Mouse (Mus musculus) 3134 (cell line): ENCODE measurements around the gene Dgkd.

Experiments
- DNase-seq: peaks from one replicate; pipeline ENCODE4 v3.0.0-alpha.2; 2011; ENCODE audit warnings: low spot score; ENCODE audit not compliant: insufficient read length; ENCODE audit errors: extremely low read depth

Dgkd gene

DNA sequence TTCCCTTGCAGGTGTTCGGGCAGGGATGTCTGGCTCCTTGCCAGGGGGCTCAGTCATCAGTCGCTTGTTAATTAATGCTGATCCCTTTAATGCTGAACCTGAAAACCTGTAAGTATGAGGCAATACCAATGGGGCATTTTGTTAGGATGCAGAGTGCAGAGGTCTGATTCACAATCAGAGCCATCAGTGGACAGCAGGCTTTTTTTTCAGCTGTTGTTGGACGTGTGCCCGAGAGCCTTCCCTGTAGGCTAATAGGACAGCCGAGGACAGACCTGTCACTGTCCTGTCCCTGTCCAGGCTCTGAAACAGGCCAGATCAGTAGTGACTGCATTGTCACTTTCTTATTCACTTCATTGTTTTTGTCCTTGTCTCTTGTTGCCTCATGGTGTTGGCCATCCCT is 76.6 kb downstream of the Dgkd start:
- no peak for DNase-seq

- no peak for DNase-seq
These were observed 80.0 kb downstream of the Dgkd start for GRCm38 (mm10) chr1:87933051-87933450.

DNA sequence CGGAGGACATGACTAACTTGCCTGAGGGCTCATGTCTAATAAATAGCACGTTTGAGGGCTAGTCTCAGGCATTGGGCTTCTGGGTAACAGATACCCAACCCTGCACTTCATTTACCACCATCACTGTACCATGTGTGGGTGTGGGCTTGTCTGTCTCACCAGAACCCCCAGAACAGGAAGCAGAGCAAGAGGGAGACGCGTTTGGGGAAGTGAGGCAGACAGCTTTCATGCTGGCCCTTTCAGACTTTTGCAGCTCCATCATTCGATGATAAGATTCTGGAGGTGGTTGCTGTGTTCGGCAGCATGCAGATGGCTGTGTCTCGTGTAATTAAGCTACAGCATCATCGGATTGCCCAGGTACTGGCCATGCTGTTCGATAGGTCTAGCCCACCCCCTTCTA is 82.0 kb downstream of the Dgkd start:
- DNase-seq, result no peak

- no peak for DNase-seq
These were observed 82.5 kb downstream of the Dgkd start for GRCm38 (mm10) chr1:87935546-87935945.

- no peak for DNase-seq
These were observed 83.0 kb downstream of the Dgkd start for GRCm38 (mm10) chr1:87936075-87936474.

DNA sequence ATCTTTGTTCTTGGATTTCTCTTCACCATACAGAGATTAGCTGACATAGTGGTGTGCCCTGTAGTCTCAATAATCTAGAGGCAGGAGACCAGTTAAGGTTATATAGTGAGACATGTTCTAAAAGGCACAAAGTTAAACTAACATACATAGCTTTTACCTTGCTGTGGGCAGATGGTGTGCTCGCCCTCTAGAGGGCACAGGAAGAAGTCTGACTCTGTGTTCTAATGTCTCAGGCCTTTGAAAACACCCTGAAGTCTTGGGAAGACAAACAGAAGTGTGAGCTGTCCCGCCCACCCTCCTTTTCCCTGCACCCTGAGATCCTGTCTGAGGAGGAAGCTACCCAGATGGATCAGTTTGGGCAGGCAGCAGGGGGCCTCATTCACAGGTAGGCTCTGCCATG is 83.4 kb downstream of the Dgkd start:
- no peak for DNase-seq

- DNase-seq, result no peak
These were observed 88.7 kb downstream of the Dgkd start for GRCm38 (mm10) chr1:87941765-87942164.

- DNase-seq, result no peak
These were observed 94.6 kb downstream of the Dgkd start for GRCm38 (mm10) chr1:87947681-87948091.

DNA sequence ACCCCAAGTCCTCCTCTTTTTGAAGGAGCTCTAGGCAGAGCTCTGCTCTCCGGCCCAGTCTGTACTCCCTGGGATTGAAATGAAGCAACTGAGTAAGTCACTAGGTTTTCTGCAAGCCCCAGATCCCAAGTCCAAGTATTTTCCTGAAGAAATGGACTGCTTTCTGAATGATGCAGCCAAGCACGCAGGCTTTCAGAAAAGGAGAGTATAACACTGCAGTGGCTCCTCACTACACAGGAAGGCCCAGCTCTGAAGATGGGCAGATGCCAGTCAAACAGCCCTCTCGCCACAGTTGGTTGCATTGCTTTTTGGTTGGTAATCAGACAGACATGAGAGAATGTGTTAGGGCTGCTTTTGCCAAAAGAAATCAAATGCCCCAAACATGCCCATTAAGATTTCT is 98.6 kb downstream of the Dgkd start:
- DNase-seq, result no peak

DNA sequence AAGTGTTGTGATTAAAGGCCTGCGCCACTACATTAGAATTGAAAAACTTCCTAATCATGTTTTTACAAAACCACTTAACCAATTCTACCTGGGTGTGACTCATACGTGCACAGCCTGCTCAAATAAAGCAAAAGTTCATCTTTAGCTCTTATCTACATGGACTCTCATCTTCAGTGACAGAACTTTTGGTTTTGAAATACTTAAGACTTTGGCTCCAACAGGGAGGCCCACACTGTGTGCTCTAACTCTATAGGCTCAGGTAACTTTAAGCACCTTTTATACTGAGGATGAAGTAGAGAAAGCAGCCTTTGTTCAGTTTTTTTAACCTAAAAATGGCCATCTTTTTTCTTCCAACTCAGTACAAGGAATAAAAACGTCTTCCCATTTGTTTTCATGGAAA is 100.0 kb downstream of the Dgkd start:
- no peak for DNase-seq

GRCm38 (mm10) chr1:87958931-87959330 is 105.8 kb downstream of the Dgkd start:
- no peak for DNase-seq

- no peak for DNase-seq
These were observed 106.4 kb downstream of the Dgkd start for GRCm38 (mm10) chr1:87959532-87959931.

DNA sequence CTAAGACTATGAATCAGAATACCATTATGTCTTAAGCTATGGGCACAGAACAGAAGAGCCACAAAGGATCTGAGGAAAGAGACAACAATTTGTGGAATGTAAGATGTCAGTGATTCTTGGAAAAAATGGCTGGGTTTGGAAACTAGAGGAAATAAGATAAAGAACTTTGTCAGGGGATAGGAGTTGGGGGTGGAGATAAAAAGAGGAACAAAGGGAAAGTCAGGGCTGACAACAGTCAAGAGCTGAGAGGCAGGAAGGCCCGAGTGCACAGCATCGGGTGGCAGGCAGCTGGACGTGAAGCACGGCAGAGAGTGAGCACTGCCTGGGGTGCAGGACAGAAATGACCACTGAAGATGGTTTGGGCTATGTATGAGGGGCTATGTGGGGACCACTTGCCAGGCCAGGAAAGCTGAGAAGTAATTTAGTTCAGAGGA is 106.9 kb downstream of the Dgkd start:
- no peak for DNase-seq

DNA sequence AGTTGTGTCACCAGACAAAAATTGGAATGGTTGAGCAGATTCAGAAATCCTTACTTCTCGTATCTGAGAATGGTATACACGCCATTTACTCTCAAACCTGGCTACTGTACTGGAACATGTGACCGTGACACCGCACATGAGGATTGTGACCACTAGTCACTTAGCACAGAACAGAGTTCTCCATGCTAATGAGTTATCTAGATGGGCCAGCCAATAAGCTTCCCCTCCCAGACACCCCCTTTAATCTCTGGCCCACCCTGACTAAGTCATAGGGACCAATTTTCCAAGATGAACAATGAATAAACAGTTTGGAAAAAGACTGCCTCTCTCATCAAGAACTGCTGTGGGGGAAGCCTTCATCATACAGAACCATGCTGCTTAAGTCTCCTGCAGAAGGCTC is 107.7 kb downstream of the Dgkd start:
- DNase-seq, result no peak

- no peak for DNase-seq
These were observed 108.5 kb downstream of the Dgkd start for GRCm38 (mm10) chr1:87961459-87962167.

DNA sequence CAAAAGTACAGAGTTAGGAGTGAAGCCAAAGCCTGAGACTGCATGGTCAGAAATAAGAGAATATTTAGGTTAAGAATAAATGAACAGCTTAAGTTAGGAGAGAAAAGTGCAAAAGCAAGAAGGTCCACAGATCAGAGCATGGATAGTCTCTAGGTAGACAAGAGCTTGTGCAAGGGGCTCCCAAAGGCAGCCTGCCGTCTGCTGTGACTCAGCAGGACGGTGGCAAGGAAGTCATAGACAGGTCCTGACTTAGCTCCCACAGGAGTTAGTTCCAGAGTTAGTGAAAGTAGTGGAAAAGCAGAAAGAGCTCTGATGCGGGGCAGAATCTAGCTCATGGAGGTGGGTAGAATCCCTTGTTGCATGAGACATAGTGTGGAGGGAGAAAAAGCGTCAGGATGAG is 117.3 kb downstream of the Dgkd start:
- no peak for DNase-seq

GRCm38 (mm10) chr1:87982291-87982690 is 129.2 kb downstream of the Dgkd start:
- DNase-seq, result no peak

DNA sequence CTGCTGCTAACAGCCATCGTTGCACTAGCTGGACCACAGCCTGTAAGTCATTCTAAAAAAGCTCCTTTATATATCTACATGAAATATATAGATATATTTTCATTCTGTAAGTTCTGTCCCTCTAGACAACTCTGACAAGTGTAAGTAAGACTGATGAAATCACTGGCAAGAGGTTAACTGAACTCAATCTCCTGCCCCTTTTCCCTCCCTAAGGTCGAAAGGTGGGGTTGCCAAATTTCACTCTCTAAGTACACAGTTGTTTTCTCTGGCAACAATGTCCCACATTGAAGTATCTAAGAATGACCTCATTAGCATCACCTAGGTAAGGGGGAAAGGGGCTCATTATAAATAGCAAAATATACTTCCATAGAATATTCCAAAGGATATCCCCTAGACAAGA is 139.6 kb downstream of the Dgkd start:
- no peak for DNase-seq
